Mouse (Mus musculus) regulatory T cell (primary cell): ENCODE data around the gene Mapk10.
"Not testable (repeated sequence)": the region's sequence is repeated elsewhere in the genome, so short reads cannot be mapped to it uniquely, and the experiment has no call there.

ENCODE experiments used
- in situ Hi-C: fragments of 300-600 bp; cut with MboI, MseI; formaldehyde crosslinking; loops from one replicate; pipeline ENCODE4 v1.15.1; 2025; ENCODE audit warnings: high pct_unique_total_duplicates

Mapk10 gene

DNA sequence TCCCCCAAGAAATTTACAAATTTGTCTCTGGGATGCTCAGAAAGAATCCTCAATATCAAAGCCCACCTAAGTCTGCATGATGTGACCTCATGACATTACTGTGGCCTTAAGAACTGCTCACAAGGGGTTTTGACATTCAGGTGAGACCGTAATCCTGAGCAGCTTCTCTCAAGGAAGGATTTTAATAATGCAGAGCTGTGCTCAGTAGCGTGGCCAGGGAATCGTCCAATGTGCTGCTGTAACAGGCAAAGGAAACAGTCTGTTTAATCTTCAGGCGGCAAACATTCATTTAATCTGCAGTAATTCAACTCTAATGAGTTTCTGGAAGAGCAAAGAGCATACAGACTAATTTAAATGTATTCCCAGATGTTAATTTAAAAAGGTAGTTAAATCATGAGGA, 236.7 kb downstream of the Mapk10 start:
- in situ Hi-C loops = no loop called here

DNA sequence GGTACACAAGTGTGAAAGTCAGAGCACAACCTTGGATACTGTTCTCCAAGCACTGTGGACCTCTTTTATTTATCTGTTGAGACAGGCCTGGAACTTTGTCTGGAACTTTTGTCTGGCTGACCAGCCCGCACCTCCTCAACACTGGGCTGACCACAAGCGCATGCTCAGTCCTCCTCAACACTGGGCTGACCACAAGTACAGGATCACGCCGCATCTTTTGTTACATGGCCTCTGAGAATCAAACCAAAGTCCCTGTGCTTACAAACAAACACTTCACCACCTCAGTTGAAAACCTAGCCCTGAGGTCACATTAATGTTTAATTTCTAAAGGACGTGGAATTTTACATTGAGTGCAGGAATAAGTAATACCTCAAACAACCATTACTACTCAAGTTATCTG, 246.7 kb downstream of the Mapk10 start:
- in situ Hi-C loops = no loop called here

DNA sequence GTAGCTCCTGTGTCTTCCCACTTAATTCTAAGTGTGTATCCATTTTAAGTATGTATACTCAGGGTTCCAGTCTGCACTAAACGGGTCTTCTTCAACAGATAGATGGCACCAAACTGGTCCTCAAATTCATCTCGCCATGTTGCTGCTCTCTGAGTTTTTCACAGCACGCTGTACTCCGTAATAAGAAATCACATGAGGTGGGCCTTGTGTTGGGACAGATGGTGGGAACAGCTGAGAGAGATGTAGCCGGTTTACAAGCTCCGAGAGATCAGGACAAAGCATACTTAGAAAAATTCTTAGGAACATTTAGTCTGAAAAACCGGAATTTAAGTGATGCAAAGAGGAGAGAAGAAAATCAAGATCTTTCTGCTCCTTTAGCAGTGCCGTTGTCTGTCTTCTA, 257.7 kb downstream of the Mapk10 start:
- in situ Hi-C loops = no loop called here

DNA sequence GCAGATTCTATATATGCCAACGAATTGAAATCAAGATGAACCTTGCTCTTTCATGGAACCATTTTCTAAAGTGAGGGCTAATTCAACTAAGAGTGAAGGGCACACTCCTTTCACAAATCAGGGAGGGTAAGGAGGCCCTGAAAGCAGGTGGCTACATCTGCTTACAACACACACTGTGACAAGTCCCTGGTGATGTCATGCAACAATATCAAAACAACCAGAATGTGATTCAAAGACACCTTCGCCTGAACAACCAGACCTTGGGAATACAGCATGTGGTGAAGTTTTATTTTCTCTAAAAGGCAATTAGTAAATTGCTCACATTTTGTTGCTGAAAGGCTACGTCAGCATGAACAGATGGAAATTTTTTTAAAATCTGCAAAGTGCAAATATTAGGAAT, 258.2 kb downstream of the Mapk10 start:
- in situ Hi-C loops = no loop called here

DNA sequence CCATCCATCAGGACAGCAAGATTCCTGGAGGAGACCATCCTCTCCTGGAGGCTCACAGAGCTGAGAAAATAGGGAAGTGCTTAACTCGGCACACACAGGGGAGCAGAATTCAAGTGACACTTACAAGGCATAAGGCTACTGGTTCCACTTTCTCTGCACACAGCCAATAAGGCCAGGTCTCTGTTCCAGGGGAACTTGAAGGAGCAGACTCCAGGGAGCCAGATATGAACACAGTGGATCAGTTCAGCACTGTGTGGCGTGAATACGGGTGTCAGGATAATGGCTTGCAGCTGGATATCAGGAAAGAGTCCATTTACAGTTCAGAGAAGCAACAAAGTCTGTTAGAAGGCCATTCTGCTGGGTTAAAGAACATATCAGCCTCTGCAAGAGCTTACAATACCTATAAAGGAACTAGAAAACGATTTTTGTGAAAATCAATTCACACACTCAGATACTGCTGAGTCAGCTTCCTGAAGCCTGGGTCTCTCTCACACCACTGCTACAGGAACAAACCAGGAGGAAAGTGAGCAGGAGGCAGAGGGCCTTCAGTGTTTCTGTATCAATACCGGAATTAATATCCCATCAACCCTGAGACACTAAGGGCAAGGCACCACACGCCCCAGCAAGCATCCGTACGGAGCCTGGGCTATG, 263.9 kb downstream of the Mapk10 start:
- in situ Hi-C loops = no loop called here

DNA sequence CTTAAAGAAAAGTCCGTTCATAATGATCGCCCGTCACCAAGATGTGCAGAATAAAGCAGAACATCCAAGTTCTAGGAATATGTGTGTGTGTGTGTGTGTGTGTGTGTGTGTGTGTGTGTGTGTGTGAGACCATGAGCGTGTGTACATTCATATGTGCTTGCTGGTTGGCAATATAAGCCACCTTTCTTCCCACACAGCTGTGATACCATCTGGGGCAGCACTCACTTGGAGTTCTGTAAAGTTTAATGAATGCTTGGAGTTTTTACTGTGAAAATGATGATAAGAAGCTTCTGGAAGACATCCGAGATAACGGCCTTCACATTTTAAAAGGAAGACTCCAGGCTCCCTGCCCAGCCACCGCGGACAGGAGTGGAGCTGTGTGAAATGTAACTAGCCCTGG, 264.5 kb downstream of the Mapk10 start:
- in situ Hi-C loops = no loop called here

DNA sequence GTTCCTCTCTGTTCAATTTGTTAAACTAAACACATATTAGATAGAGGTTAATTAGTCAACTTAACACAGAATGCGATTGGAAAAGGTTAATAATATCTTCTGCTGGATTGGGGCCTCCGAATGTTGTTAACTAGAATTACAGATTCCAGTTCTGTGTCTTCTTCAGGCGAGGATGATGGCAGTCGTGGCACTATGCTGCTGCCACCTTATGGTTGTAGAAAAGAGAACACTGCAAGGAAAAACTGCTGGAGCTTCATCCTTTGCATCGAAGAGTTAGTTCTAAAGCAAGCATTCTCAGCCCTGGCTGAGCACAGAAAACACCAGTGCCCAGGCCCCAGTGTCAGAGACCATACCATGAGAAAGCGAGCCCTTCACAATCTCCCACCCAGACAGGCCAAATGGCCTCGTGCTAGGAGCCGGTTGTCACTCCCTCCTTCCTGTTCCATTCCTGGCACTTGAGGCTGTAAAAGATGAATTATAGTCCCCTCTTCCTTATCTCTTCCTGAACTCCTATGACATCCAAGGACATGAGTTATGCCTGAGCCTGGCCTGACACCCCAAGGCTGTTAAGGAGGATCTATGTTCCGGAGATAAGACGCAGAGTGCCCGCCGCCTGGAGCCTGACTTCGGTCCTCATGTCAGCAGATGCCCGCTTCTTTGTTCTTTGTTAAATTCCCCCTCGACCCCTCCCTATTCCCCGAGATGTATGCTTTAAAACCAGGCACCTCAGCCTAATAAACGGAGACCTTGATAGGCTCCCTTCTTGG, 267.1 kb downstream of the Mapk10 start:
- in situ Hi-C loops = not testable (repeated sequence)

DNA sequence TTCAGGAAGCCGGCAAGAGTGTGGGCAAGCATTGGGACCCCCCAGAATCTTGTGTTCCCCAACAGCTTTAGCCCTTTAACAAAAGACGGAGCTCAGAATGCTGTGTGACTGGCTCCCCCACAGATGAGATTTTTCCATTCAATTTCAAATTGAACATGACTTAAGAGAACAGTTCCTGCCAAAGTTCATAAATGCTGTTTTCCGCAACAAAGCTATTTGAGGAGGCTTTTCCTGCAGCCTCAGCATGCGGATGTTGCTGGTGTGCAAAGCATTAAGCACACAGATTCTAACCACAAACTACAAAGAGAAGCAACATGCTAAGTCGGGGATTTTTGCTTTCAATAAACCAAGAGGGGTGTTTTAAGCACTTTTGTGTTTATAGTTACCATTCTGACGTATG, 281.0 kb downstream of the Mapk10 start:
- in situ Hi-C loops = no loop called here

DNA sequence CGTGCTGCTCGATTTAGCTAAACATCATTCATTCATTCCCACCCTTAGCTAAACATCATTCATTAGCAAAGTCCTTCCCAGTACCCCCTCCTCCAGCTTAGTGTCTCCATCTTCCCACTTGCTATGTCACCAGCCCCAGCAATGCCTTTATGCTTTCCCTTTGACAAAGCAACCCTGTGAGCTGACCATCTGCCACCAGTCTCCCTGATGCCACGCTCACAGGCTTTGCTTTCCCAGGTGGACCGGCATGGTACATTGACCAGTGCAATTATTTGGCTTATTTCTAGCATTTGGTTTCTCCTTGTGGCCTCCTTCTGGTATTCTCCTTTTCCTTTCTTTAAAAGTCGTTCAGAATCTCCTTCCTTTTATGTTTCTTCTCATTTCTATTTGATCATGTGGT, 284.3 kb downstream of the Mapk10 start:
- in situ Hi-C loops = no loop called here

DNA sequence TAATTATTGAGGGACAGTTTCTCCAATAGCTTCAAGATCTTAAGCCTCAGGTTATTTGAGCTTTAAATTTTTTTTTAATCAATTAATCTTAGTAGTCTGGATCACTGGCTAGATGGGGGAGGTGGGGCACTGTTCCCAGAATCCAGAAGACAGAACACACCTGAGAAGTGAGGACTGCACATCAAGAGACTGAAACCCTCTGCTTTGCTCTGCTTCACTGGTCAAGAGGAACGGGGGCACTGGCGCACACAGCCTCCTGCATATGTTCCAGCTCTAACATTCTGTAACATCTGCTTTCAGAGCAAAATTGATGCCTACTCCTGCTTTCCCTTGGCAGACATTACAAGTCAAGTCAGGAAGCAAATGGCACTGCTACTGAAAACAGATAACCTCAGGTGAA, 290.9 kb downstream of the Mapk10 start:
- in situ Hi-C loops = no loop called here

DNA sequence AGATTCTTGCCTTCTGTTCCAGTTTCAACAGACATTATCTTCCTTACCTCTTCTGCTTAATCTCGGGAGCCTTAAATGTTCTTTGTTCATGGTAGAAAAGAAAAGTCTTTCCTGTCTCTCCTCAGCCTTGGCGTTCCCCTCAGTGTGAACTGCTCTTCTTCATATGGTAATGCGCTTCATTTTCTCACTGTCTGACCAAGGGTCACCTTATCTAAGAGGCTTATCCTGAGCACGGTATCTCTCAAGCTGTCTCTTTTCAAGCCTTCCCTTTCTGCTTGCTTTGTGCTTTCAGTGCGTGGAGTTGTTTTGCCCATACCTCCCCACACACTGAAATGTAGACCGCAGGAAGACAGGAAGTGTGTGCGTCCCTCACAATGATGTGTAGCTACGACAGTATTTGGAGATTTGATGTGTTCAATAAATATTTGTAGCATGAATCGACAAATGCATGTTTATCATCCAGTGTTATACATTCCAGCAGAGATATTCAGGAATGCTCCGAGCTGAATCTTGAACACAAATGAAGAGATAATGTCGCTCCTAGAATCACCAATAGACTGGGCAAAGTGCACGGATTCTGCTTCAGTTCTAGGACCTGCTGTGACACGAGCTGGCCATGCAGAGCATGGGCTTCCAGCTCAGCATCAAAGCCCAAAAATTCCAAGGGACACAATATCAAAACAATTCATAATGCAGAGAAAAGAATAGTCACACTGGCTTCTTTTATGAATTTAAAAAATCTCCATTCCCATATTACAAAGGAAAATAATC, 305.5 kb downstream of the Mapk10 start:
- in situ Hi-C loops = no loop called here

DNA sequence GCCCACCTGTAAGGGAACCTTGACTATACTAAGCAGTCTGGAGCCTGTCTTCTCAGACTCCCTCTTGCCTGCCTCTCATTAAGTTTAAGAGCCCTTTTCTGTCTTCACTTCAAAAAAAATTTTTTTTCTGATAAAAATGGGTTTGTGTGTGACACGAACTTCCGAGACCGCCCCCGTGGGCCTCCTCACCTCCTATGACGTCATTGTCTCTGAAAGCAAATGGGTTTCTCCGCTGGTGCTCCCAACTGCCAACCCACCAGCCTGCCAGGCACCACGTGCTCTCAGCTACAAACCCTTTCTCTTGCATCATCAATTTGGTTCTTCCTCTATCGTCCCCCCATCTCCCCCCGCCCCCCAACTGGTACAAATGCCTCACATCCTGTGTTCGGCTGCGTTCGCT, 307.1 kb downstream of the Mapk10 start:
- in situ Hi-C loops = no loop called here

DNA sequence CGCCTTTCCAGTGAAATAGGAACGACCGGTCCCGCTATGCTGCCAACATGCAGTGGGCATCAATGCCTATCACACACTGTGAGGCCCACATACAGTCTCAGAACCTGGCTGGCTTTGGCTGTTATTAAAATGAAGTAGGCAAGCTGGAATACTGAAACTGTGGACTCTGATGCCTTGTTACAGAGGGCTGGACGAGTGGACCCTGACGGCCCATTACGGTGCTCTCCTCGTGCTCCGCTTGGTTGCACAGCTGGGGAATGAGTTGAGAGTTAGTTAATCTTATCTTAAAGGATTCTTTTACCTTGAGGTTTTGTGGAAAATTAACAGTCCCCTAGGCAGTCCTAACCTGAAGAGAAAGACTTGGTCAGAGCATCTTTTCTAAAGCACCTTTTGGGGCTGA, 307.6 kb downstream of the Mapk10 start:
- in situ Hi-C loops = no loop called here

DNA sequence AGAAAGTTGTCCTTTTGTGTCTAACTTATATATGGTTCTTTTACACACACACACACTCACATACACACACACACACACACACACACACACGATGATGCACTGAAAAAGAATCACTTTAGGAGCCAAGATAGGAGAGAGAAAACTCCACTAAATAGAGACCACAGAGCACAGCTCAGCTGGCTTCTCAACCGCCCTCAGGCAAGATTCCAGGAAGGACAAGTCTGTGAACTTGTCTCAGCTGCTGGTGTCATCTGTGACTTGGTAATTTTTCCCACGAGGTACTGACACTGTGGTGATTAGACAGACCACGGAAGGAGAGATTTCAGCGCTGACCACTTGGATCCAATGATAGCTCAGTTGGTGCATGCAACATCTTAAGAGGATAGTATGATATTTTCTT, 310.0 kb downstream of the Mapk10 start:
- in situ Hi-C loops = no loop called here

DNA sequence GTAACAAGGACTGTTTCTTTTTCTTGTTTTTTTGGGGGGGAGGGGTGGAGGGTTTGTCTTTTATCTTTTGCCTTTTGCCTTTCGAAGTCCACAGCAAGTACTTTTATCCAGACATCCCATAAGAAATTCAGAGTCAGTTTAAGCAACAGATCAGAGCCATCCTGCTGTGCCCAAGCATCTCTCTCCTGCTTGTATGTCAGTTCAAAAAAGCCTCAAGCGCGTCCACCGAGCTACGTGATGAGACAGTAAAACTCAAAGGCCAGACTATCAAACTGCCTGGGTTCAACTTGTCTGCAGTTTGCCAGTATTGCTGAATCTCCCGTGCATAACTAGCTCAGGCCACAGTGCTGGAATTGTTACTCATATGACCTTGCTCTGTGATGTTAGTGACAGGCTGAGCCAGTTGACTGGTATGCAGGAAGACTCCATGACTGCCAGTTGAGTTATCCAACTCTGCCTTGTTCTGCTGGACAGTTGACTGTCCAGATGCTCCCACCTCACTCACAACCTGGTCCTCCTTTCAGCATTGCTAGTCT, 311.4 kb downstream of the Mapk10 start:
- in situ Hi-C loops = loop anchor here (25.0 kb wide), 1 partner anchor 738 kb away; the partner anchor contains the start of gene Slc10a6

DNA sequence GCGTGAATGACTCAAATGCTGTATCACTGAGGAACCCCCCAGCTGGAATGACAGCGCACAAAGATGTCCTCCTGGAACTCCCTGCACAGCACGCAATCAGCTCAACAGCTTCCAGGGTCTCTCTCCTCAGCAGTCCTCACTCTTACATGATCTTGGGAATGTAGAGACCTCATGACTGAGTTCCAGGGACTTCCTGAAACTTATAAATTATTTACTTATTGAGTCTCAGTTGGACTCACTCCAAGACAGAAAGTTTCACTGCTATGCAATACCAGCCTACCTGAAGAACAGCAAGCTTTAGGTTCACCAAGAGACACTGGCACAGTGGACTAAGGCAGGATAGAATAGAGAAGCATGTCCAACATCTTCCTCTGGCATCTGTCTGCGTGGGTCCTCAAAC, 312.8 kb downstream of the Mapk10 start:
- in situ Hi-C loops = loop anchor here (25.0 kb wide), 1 partner anchor 739 kb away; the partner anchor contains the start of gene Slc10a6

DNA sequence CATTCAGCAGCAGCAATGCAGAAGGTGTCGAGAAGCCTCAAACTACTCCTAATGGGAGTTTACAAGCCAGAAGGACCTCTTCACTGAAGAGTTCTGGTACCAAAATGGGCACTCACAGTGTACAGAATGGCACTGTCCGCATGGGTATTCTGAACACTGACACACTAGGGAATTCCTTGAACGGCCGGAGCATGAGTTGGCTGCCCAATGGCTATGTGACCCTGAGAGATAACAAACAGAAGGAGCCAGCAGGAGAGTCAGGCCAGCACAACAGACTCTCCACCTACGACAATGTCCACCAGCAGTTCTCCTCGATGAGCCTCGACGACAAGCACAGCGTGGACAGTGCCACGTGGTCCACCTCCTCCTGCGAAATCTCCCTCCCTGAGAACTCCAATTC, 318.9 kb downstream of the Mapk10 start:
- in situ Hi-C loops = loop anchor here (25.0 kb wide), 1 partner anchor 745 kb away; the partner anchor contains the start of gene Slc10a6

DNA sequence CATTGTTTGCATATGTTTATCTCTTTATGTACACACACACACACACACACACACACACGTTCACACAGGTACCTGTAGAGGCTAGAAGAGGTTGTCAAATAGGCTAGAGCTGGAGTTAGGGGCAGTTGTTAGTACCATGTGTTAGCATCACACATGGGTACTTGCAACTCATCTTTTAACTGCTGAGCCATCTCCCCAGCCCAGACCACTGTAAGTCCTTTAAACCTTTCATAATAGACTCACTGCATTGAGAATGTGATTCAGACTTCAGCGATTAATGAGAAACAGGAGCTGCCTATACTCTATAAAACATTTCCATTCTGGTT, 322.0 kb downstream of the Mapk10 start:
- in situ Hi-C loops = loop anchor here (25.0 kb wide), 1 partner anchor 748 kb away; the partner anchor contains the start of gene Slc10a6

DNA sequence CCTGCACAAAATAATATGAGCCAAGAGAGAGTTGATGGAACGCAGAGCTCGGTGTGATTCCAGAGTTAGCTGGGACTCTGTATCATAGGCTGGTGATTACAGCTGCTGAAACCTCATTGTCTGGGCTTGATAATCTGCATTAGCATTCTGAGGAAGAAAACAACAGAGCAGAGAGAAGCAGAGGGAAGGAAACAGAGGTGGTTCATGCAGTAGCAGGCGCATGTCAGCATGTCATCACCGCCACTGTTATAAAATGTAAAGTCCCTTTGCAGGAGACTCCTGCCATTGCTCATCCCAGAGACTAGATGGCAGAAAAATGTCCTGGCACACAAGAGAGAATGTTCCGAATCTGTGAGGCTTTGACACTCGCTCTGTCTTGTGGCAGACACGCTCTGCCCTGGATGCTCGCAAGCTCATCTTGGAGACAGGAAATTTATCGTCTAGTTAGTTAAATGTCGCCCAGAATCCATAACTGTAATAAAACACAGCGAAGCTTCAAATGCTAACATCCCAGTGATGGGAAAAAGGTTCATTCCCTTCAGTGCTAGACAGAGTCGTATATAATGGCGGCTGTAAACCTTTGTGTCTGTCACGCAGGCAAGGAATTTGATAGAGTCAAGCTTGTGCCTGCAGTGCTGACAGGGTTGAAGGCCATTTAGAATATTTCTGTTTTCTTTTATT, 322.5 kb downstream of the Mapk10 start:
- in situ Hi-C loops = loop anchor here (25.0 kb wide), 1 partner anchor 749 kb away; the partner anchor contains the start of gene Slc10a6

DNA sequence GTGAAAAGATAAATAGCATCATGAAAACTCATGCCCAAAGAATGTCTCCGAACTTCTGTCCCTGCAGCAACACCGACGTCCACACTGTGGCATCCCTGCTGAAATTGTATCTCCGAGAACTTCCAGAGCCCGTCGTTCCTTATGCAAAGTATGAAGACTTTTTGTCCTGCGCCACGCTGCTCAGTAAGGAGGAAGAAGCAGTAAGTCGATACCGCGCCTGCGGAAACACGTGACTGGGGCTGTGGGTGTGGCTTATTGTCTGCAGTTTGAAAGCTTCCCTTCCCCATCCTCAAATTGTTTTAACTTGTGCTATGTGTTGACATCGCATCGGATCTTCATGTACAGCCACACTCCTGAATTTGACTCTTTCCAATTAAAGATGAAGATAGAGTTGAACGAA, 335.5 kb downstream of the Mapk10 start:
- in situ Hi-C loops = loop anchor here (25.0 kb wide), 1 partner anchor 762 kb away; the partner anchor contains the start of gene Slc10a6

DNA sequence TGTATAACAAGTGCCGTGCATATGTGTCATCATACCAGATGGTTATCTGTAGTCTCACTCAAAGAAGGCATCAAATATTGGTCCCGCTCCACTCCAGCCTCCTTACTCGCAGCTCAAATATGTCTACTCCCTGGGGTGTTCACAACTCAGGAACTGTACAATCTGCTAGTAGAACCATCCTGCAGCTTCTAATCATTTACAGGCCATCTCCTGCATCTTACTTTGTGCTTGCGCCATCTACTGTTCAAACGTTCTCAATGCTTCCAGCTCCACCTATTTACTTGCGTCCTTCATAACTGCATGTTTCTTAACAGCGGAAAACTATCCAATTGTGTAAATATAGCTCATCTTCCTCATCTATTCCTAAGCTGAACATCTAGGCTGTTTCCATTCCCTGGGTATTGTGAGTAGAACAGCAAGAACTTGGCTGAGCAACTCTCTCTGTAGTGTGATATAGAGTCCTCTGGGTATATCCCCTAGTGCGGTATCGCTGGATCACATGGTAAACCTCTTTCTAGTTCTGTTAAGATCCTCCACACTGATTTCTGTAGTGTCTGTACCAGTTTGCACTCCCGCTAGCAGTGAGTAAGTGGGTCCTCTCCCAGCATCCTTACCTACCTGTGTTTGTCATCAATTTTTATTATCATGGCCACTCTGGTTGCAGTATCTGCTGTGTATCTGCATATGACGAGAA, 336.4 kb downstream of the Mapk10 start:
- in situ Hi-C loops = loop anchor here (25.0 kb wide), 1 partner anchor 763 kb away; the partner anchor contains the start of gene Slc10a6
